Mouse (Mus musculus) intestine, postnatal 0 days (tissue): ENCODE data around the gene Ptch1. TPM values are rescaled to one million over a fixed set of nuclear protein-coding genes. Genes with fewer than 3 reads are reported as not detected.

Experiments
- ATAC-seq: fragments of 200-750 bp; cut with Nextera tagmentation; 2 replicates; pipeline ENCODE4 v1.8.0; 2017; ENCODE audit warnings: mild to moderate bottlenecking, moderate TSS enrichment, moderate library complexity
- H3K27ac ChIP-seq: fragments of 300-500 bp; sonication (generic); 2 replicates; pipeline ENCODE4 v1.5.1; 2014; ENCODE audit warnings: mild to moderate bottlenecking, low read depth, low read length, moderate library complexity
- H3K27me3 ChIP-seq: fragments of 300-500 bp; sonication (generic); replicated peaks from 2 replicates; pipeline ENCODE4 v1.6.1; 2014; ENCODE audit warnings: low read length, mixed read lengths; ENCODE audit not compliant: control insufficient read depth, insufficient read depth
- H3K36me3 ChIP-seq: fragments of 300-500 bp; sonication (generic); 2 replicates; pipeline ENCODE4 v1.6.1; 2014; ENCODE audit warnings: mild to moderate bottlenecking, moderate library complexity; ENCODE audit not compliant: control insufficient read depth, insufficient read depth
- H3K4me1 ChIP-seq: fragments of 300-500 bp; sonication (generic); replicated peaks from 2 replicates; pipeline ENCODE4 v1.6.1; 2014; ENCODE audit warnings: antibody characterized with exemption, low read length, mixed read lengths; ENCODE audit not compliant: control insufficient read depth, insufficient read depth
- H3K4me2 ChIP-seq: fragments of 300-500 bp; sonication (generic); replicated peaks from 2 replicates; pipeline ENCODE4 v1.6.1; 2014; ENCODE audit warnings: low read depth, mild to moderate bottlenecking, moderate library complexity
- H3K4me3 ChIP-seq: fragments of 300-500 bp; sonication (generic); 2 replicates; pipeline ENCODE4 v1.5.1; 2014; ENCODE audit warnings: low read depth, low read length
- H3K9ac ChIP-seq: fragments of 300-500 bp; sonication (generic); 2 replicates; pipeline ENCODE4 v1.6.1; 2014; ENCODE audit warnings: mild to moderate bottlenecking, low read depth, low read length
- H3K9me3 ChIP-seq: fragments of 300-500 bp; sonication (generic); 2 replicates; pipeline ENCODE4 v1.6.1; 2016; ENCODE audit warnings: mixed run types; ENCODE audit not compliant: control insufficient read depth
- CTCF ChIP-seq: sonication (generic); IDR thresholded peaks from 2 replicates; pipeline ENCODE4 v1.5.1; 2016; ENCODE audit warnings: low read depth, mild to moderate bottlenecking, control low read depth, antibody characterized with exemption, moderate library complexity
- WGBS: fragments of 180-500 bp; shearing (Covaris S2); extraction: QIAGEN DNeasy Blood & Tissue Kit; methylation state at CpG from one replicate; pipeline ENCODE4 v1.1.7; 2014; 5-methylcytosine and 5-hydroxymethylcytosine counted together
- polyA plus RNA-seq: library from polyadenylated mRNA; unstranded; fragments of >200 nt; fragmentation: Nextera tagmentation; extraction: Ambion mirVana; gene quantifications from 2 replicates; pipeline ENCODE4 v1.2.1, GENCODE M21; 2015

The Ptch1 gene
- polyA plus RNA-seq, 1 experiment from 2014 or later: 11.0 TPM

DNA sequence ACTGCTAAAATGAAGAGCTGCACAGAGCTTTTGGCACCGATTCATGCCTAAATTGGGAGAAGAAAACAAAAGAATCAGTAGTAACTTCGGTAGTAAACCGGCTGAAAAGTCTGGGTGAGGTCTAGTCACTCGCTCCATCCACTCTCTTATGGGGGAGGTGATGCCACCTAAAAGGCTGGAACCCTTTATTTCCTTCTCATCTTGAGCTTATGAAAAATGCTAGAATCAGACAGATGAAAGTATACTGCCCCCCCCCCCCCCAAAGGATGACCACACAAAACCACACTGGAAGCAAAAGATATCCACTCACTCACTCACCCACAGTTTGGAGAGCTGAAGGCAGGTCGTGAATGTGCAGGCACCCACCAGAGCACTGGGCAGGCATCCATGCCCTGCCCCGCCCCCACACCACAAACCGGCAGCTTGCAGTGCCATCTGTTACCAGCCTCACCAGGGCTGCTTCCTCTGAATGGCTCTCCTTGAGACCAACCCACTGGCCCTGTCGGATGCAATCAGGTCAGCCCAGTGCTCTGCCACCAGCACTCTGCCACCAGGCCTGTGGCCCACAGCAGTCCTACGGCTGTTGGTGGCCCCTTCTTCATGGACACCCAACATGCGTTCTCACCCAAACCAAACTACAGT lies 21.0 kb downstream of the Ptch1 start:
- Histone ChIP-seq H3K27ac (peak overlapping the region; percentile 8; the same call in 1 of the 2 replicates), H3K27me3 (no peaks in the 10 kb centered on the region), H3K4me1 (no peaks in the 10 kb centered on the region), H3K4me2 (peak overlapping the region; percentile 17; the same call in 1 of the 2 replicates), H3K4me3 (no peak overlapping the region), H3K9ac (no peak overlapping the region), H3K9me3 (no peaks in the 10 kb centered on the region), H3K36me3 (peaks cover 3% of the 10 kb centered on the region; the same call in 1 of the 2 replicates)
- TF ChIP-seq CTCF: no peak
- no peak for ATAC-seq
- 62% methylated on average over 10 of the region's 10 CpGs for WGBS

DNA sequence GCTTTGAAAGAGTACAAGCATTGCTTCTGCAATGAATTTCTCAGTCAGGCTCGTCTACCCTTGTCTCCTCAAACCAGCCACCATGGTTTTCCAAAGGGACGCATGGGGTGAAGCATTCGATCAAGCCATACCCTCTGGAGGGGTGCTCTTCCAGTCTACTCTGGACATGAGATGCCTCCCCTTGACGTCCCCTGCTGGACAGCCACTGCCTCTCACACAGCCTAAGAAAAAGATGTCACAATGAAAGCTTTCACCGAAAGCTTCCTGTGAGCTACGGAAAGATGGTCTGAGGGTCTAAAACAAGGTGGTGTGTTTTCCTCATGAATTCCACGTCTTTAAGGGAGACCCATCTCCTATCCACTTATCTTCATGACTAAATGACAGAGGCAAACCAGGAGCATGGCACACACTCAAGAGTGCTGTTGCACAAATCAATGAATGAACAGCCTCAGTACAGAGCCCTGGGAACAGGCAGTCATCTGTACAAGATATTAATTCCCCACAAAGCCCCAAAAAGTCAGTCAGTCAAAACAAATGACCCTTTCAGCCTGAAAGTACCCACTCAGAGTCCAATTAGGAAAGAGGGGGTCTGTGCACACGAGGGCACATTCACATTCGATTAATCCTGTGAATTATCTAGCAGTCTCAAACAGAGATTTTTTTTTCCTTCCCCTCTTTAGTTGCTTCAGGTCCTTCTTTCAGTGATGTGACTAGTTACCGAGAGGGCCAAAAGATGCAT lies 21.7 kb downstream of the Ptch1 start:
- WGBS: 62% methylated on average over 10 of the region's 10 CpGs
- no peak overlapping the region for H3K4me3 ChIP-seq
- peaks cover 3% of the 10 kb centered on the region; the same call in 1 of the 2 replicates for H3K36me3 ChIP-seq
- no peaks in the 10 kb centered on the region for H3K27me3 ChIP-seq
- H3K4me2 ChIP-seq: no peak overlapping the region
- H3K27ac ChIP-seq: peak overlapping the region; percentile 8; the same call in 1 of the 2 replicates
- H3K9me3 ChIP-seq: no peaks in the 10 kb centered on the region
- TF ChIP-seq CTCF: peak; percentile 26; the same call in 1 of the 2 replicates
- H3K4me1 ChIP-seq: no peaks in the 10 kb centered on the region
- no peak overlapping the region for H3K9ac ChIP-seq
- no peak for ATAC-seq

DNA sequence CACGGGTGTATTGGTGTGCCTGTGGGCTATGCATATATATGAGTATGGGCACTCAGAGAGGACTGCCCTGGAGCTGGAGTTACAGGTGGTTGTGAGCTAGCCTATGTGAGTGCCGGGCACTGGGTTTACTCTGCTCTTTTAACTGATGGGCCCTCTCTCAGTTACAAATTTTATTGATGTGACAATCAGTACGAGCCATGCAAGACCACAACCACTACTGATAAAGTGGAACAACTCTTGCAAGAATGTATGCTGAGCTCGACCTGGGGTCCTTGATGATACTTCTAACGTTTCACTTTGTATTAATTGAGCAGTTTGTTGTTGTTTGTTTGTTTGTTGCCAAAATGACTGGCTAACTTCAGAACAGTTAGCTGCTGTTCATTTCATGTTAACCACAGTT lies 23.0 kb downstream of the Ptch1 start:
- no peak overlapping the region for H3K9ac ChIP-seq
- WGBS: 51% methylated on average over 5 of the region's 5 CpGs
- TF ChIP-seq CTCF: no peak
- no peaks in the 10 kb centered on the region for H3K27me3 ChIP-seq
- H3K4me1 ChIP-seq: no peaks in the 10 kb centered on the region
- no peak overlapping the region for H3K4me2 ChIP-seq
- no peaks in the 10 kb centered on the region for H3K9me3 ChIP-seq
- no peak overlapping the region for H3K4me3 ChIP-seq
- no peak for ATAC-seq
- peaks cover 8% of the 10 kb centered on the region; the same call in 1 of the 2 replicates for H3K36me3 ChIP-seq
- H3K27ac ChIP-seq: no peak overlapping the region

DNA sequence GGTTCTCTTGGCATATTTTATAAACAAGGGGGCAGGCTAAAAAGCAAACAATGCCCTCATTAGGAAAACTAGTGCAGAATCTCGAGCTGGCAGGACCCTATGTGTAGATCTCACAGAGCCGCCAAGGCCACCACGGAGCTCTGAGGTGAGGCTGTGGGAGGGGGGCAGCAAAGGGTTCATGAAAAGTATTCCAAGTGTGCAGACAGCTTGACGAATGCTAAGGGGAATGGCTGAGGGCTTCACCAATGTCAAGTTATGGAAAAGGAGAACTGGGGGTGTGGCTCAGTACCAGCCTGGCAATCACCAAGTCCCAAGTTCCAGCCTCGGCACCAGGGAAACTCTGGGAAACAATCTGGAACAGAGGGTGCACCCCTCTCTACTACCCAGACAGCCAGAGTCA lies 24.2 kb downstream of the Ptch1 start:
- H3K9me3 ChIP-seq: no peaks in the 10 kb centered on the region
- ATAC-seq: no peak
- H3K4me1 ChIP-seq: no peaks in the 10 kb centered on the region
- WGBS: 45% methylated on average over 5 of the region's 5 CpGs
- H3K36me3 ChIP-seq: peaks cover 11% of the 10 kb centered on the region; the same call in 1 of the 2 replicates
- no peak overlapping the region for H3K27ac ChIP-seq
- no peak overlapping the region for H3K4me3 ChIP-seq
- TF ChIP-seq CTCF: no peak
- no peak overlapping the region for H3K9ac ChIP-seq
- no peaks in the 10 kb centered on the region for H3K27me3 ChIP-seq
- no peak overlapping the region for H3K4me2 ChIP-seq

DNA sequence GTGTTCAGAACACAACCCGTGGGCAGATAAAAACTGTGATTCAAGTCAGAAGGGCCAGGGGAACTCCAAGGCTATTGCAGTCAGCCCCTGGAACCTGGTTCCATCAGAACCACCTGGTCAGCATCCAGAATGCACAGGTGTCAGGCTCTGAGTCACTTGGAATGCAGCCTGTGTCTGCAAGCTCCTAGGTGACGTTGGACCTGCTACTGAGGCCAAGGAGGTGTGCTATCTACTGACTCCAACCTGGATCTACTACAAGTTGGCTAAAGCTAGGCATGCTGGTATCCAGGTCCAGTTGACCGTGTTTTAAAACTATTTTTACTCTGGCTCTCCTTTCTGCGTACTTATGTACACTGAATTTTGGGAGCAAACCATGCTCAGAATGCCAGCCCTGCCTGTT lies 24.8 kb downstream of the Ptch1 start:
- Histone ChIP-seq H3K4me2 (no peak overlapping the region), H3K9me3 (no peaks in the 10 kb centered on the region), H3K4me1 (no peaks in the 10 kb centered on the region), H3K27ac (no peak overlapping the region), H3K9ac (no peak overlapping the region; the same call in 1 of the 2 replicates), H3K27me3 (no peaks in the 10 kb centered on the region), H3K4me3 (no peak overlapping the region), H3K36me3 (peaks cover 13% of the 10 kb centered on the region; the same call in 1 of the 2 replicates)
- peak; percentile 41; the same call in 1 of the 2 replicates for ATAC-seq
- no peak for TF ChIP-seq CTCF
- WGBS: 66% methylated on average over 4 of the region's 4 CpGs

DNA sequence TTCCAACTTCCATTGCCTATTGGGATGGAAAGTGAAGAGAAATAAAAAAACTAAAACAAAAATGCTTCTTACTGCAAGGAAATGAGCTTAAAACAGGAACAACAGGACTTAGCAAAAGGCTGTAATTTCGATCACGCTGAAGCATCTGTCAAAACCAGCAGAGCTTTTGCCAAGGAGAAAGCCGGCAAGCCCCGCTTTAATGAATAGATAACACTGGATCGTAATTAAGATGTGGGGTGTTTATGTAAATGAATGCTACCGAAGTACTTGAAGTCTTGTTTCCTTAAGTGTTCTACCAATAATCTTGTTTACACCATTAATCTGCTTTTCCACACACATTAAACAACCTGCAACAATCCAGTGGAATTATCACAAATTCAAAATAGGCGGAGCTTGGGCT lies 28.1 kb downstream of the Ptch1 start:
- no peak overlapping the region for H3K27ac ChIP-seq
- WGBS: 54% methylated on average over 7 of the region's 7 CpGs
- H3K4me1 ChIP-seq: 0 out of 2 replicates have a peak, but pooled peaks cover 2% of the 10 kb centered on the region
- TF ChIP-seq CTCF: no peak
- H3K4me2 ChIP-seq: no peak overlapping the region
- H3K36me3 ChIP-seq: peaks cover 43% of the 10 kb centered on the region
- H3K9me3 ChIP-seq: no peaks in the 10 kb centered on the region
- ATAC-seq: no peak
- H3K9ac ChIP-seq: no peak overlapping the region
- no peak overlapping the region for H3K4me3 ChIP-seq
- H3K27me3 ChIP-seq: no peaks in the 10 kb centered on the region
